In genomic region chr11:49108833-49109232, GRCm38 (mm10) we compare ENCODE assay signal across 10 mouse cellular contexts. TPM values are rescaled to one million over a fixed set of nuclear protein-coding genes. Genes with fewer than 3 reads are reported as not detected.
A peak's percentile ranks its signal among the peaks of the same experiment; 100 is the strongest.
DNase-seq lines count a peak whose midpoint lies in the region; ATAC-seq lines count a peak whose summit lies in the region.
"Had no signal": no experiment of that assay in that cellular context is flagged by ENCODE, and none has a peak within 500 bp of the region (broad histone marks: within the 10 kb centered on the region; RNA-seq: fewer than 3 reads in every experiment).

No protein-coding gene starts in this region.

- no peaks in the 10 kb centered on the region for H3K9me3 ChIP-seq in hindbrain, embryonic 10.5 days
- H3K9me3 ChIP-seq in hindbrain, embryonic 16.5 days (ENCODE audit: control insufficient read depth, low read length): no peaks in the 10 kb centered on the region
- no peaks in the 10 kb centered on the region for H3K9me3 ChIP-seq in forebrain, embryonic 10.5 days
- H3K9me3 ChIP-seq: embryonic facial prominence, embryonic 15.5 days; limb, embryonic 12.5 days had no signal

- H3K4me2 ChIP-seq in hindbrain, embryonic 16.5 days (ENCODE audit: low read length): no peak overlapping the region
- H3K4me2 ChIP-seq: embryonic facial prominence, embryonic 15.5 days; limb, embryonic 12.5 days had no signal

- no peak overlapping the region for H3K4me3 ChIP-seq in hindbrain, embryonic 10.5 days
- H3K4me3 ChIP-seq in hindbrain, embryonic 16.5 days (ENCODE audit: low read length): no peak overlapping the region
- no peak overlapping the region for H3K4me3 ChIP-seq in forebrain, embryonic 10.5 days
- H3K4me3 ChIP-seq: embryonic facial prominence, embryonic 15.5 days; limb, embryonic 12.5 days had no signal

- no peak overlapping the region for H3K27ac ChIP-seq in hindbrain, embryonic 10.5 days
- no peak overlapping the region for H3K27ac ChIP-seq in hindbrain, embryonic 16.5 days (ENCODE audit: low read depth, low read length)
- H3K27ac ChIP-seq in forebrain, embryonic 10.5 days: no peak overlapping the region
- H3K27ac ChIP-seq: embryonic facial prominence, embryonic 15.5 days; limb, embryonic 12.5 days had no signal

- ATAC-seq in hindbrain, embryonic 16.5 days: no peak

- H3K9ac ChIP-seq in hindbrain, embryonic 16.5 days (ENCODE audit: low read depth, low read length): no peak overlapping the region
- H3K9ac ChIP-seq: embryonic facial prominence, embryonic 15.5 days; limb, embryonic 12.5 days had no signal

- H3K36me3 ChIP-seq in hindbrain, embryonic 10.5 days: no peaks in the 10 kb centered on the region
- no peaks in the 10 kb centered on the region for H3K36me3 ChIP-seq in hindbrain, embryonic 16.5 days (ENCODE audit: control insufficient read depth, insufficient read depth, low read length)
- H3K36me3 ChIP-seq in forebrain, embryonic 10.5 days (replicated peaks): no peaks in the 10 kb centered on the region
- H3K36me3 ChIP-seq: embryonic facial prominence, embryonic 15.5 days; limb, embryonic 12.5 days had no signal

- peak; percentile 12 for DNase-seq in hindbrain, embryonic 10.5 days (ENCODE audit: low spot score)
- DNase-seq in 3134 (ENCODE audit: extremely low read depth, insufficient read length, low spot score): peak; percentile 21
- peak; percentile 84 for DNase-seq in CD4-positive, CD25-positive, alpha-beta regulatory T cell, adult 2 months (ENCODE audit: low read depth, low spot score)
- peak; percentile 17 for DNase-seq in embryo, embryonic 11.5 days (ENCODE audit: low read depth, low spot score)
- DNase-seq in lung, postnatal 36 days: peak; percentile 68
- no peak for DNase-seq in urinary bladder, adult 2 months (ENCODE audit: low spot score)
- no peak for DNase-seq in forebrain, embryonic 10.5 days (ENCODE audit: extremely low spot score, low spot score)

- H3K4me1 ChIP-seq in hindbrain, embryonic 10.5 days (replicated peaks): no peaks in the 10 kb centered on the region
- H3K4me1 ChIP-seq in hindbrain, embryonic 16.5 days (ENCODE audit: control insufficient read depth, insufficient read depth, low read depth, low read length): no peaks in the 10 kb centered on the region
- H3K4me1 ChIP-seq in forebrain, embryonic 10.5 days: 0 out of 2 replicates have a peak, but pooled peaks cover 7% of the 10 kb centered on the region
- H3K4me1 ChIP-seq: embryonic facial prominence, embryonic 15.5 days; limb, embryonic 12.5 days had no signal

- WGBS in hindbrain, embryonic 10.5 days: 30% methylated on average over 1 of the region's 1 CpGs
- 69% methylated on average over 1 of the region's 1 CpGs for WGBS in hindbrain, embryonic 16.5 days
- 47% methylated on average over 1 of the region's 1 CpGs for WGBS in forebrain, embryonic 10.5 days

- no peaks in the 10 kb centered on the region for H3K27me3 ChIP-seq in hindbrain, embryonic 10.5 days (ENCODE audit: insufficient read depth, poor library complexity, severe bottlenecking)
- no peaks in the 10 kb centered on the region for H3K27me3 ChIP-seq in hindbrain, embryonic 16.5 days (replicated peaks; ENCODE audit: control insufficient read depth, insufficient read depth, low read length)
- H3K27me3 ChIP-seq in forebrain, embryonic 10.5 days (ENCODE audit: poor library complexity, severe bottlenecking): no peaks in the 10 kb centered on the region
- H3K27me3 ChIP-seq: embryonic facial prominence, embryonic 15.5 days; limb, embryonic 12.5 days had no signal

RNA-seq across cellular contexts. Expression of gene Olfr1396, which starts 5.8 kb away (rescaled TPM):
- polyA plus RNA-seq in hindbrain, embryonic 10.5 days (2016; fragmentation: Nextera tagmentation; extraction: Ambion mirVana): not detected in 2 replicates
- polyA plus RNA-seq in hindbrain, embryonic 16.5 days (2015; fragmentation: Nextera tagmentation; extraction: Ambion mirVana): not detected in 2 replicates
- 0.06 and 0.14 TPM in 2 replicates for polyA plus RNA-seq in urinary bladder, adult 2 months (2012; rRNA removed)
- not detected in 2 replicates for polyA plus RNA-seq in forebrain, embryonic 10.5 days (2016; fragmentation: Nextera tagmentation; extraction: Ambion mirVana)
- polyA plus RNA-seq: limb, embryonic 12.5 days had no signal

RNA-seq across cellular contexts. Expression of gene Ifi47, which starts 32.4 kb away (rescaled TPM):
- polyA plus RNA-seq in hindbrain, embryonic 10.5 days (2016; fragmentation: Nextera tagmentation; extraction: Ambion mirVana): 0.39 and 0.73 TPM in 2 replicates
- 0.81 TPM in 2 replicates for polyA plus RNA-seq in hindbrain, embryonic 16.5 days (2015; fragmentation: Nextera tagmentation; extraction: Ambion mirVana)
- polyA plus RNA-seq in urinary bladder, adult 2 months (2012; rRNA removed): 16.0 and 23.9 TPM in 2 replicates
- 0.12 and 0.62 TPM in 2 replicates for polyA plus RNA-seq in forebrain, embryonic 10.5 days (2016; fragmentation: Nextera tagmentation; extraction: Ambion mirVana)

RNA-seq across cellular contexts. Expression of gene Olfr1395, which starts 33.2 kb away (rescaled TPM):
- polyA plus RNA-seq in hindbrain, embryonic 10.5 days (2016; fragmentation: Nextera tagmentation; extraction: Ambion mirVana): not detected in 2 replicates
- polyA plus RNA-seq in hindbrain, embryonic 16.5 days (2015; fragmentation: Nextera tagmentation; extraction: Ambion mirVana): not detected in 2 replicates
- not detected in 2 replicates for polyA plus RNA-seq in urinary bladder, adult 2 months (2012; rRNA removed)
- not detected in 2 replicates for polyA plus RNA-seq in forebrain, embryonic 10.5 days (2016; fragmentation: Nextera tagmentation; extraction: Ambion mirVana)
- polyA plus RNA-seq: limb, embryonic 12.5 days had no signal

RNA-seq across cellular contexts. Expression of gene Tgtp2, which starts 44.8 kb away (rescaled TPM):
- not detected in 2 replicates for polyA plus RNA-seq in hindbrain, embryonic 10.5 days (2016; fragmentation: Nextera tagmentation; extraction: Ambion mirVana)
- 0.09 TPM in 1 of 2 replicates, not detected in the other for polyA plus RNA-seq in hindbrain, embryonic 16.5 days (2015; fragmentation: Nextera tagmentation; extraction: Ambion mirVana)
- polyA plus RNA-seq in urinary bladder, adult 2 months (2012; rRNA removed): 17.4 and 36.5 TPM in 2 replicates
- not detected in 2 replicates for polyA plus RNA-seq in forebrain, embryonic 10.5 days (2016; fragmentation: Nextera tagmentation; extraction: Ambion mirVana)
- polyA plus RNA-seq: limb, embryonic 12.5 days had no signal

RNA-seq across cellular contexts. Expression of gene Olfr1394, which starts 45.3 kb away (rescaled TPM):
- not detected in 2 replicates for polyA plus RNA-seq in hindbrain, embryonic 10.5 days (2016; fragmentation: Nextera tagmentation; extraction: Ambion mirVana)
- polyA plus RNA-seq in hindbrain, embryonic 16.5 days (2015; fragmentation: Nextera tagmentation; extraction: Ambion mirVana): not detected in 2 replicates
- polyA plus RNA-seq in urinary bladder, adult 2 months (2012; rRNA removed): not detected in 2 replicates
- not detected in 2 replicates for polyA plus RNA-seq in forebrain, embryonic 10.5 days (2016; fragmentation: Nextera tagmentation; extraction: Ambion mirVana)
- polyA plus RNA-seq: limb, embryonic 12.5 days had no signal

Comparison
In these comparisons a context has a peak if more than half of its experiments do, and no peak if none do; other contexts are left out.
1. DNase-seq: peak in hindbrain, embryonic 10.5 days (single experiment), 3134 (single experiment), CD4-positive, CD25-positive, alpha-beta regulatory T cell, adult 2 months (single experiment), embryo, embryonic 11.5 days (single experiment) and lung, postnatal 36 days (single experiment); none in urinary bladder, adult 2 months (single experiment) and forebrain, embryonic 10.5 days (single experiment).